Mouse (Mus musculus) liver, postnatal 0 days (tissue): ENCODE results near the gene Chst11. TPM values are rescaled to one million over a fixed set of nuclear protein-coding genes. Genes with fewer than 3 reads are reported as not detected.

Experiments used
- ATAC-seq: fragments of 200-750 bp; cut with Nextera tagmentation; 2 replicates; pipeline ENCODE4 v1.8.0; 2017; ENCODE audit warnings: mild to moderate bottlenecking, moderate library complexity
- DNase-seq: peaks from one replicate; pipeline ENCODE4 v3.0.0-alpha.2; 2016
- H3K27ac ChIP-seq: fragments of 300-500 bp; sonication (generic); 2 replicates; pipeline ENCODE4 v1.5.1; 2014; ENCODE audit warnings: antibody characterized with exemption, moderate library complexity, mild to moderate bottlenecking, low read depth
- H3K27me3 ChIP-seq: fragments of 300-500 bp; sonication (generic); 2 replicates; pipeline ENCODE4 v1.6.1; 2014; ENCODE audit warnings: low read length, control low read depth, mixed read lengths; ENCODE audit not compliant: insufficient read depth
- H3K36me3 ChIP-seq: fragments of 300-500 bp; sonication (generic); replicated peaks from 2 replicates; pipeline ENCODE4 v1.6.1; 2014; ENCODE audit warnings: mild to moderate bottlenecking, control low read depth, low read length, moderate library complexity, mixed read lengths; ENCODE audit not compliant: insufficient read depth
- H3K4me1 ChIP-seq: fragments of 300-500 bp; sonication (generic); 2 replicates; pipeline ENCODE4 v1.6.1; 2014; ENCODE audit warnings: antibody characterized with exemption, mild to moderate bottlenecking, control low read depth; ENCODE audit not compliant: insufficient read depth
- H3K4me2 ChIP-seq: fragments of 300-500 bp; sonication (generic); 2 replicates; pipeline ENCODE4 v1.6.1; 2014; ENCODE audit warnings: low read depth, mild to moderate bottlenecking, low read length, moderate library complexity, mixed read lengths
- H3K4me3 ChIP-seq: fragments of 300-500 bp; sonication (generic); 2 replicates; pipeline ENCODE4 v1.5.1; 2014; ENCODE audit warnings: low read depth, low read length
- H3K9ac ChIP-seq: fragments of 300-500 bp; sonication (generic); replicated peaks from 2 replicates; pipeline ENCODE4 v1.6.1; 2014; ENCODE audit warnings: mild to moderate bottlenecking, moderate library complexity
- H3K9me3 ChIP-seq: fragments of 300-500 bp; sonication (generic); 2 replicates; pipeline ENCODE4 v1.6.1; 2016; ENCODE audit warnings: mild to moderate bottlenecking, control low read depth, low read length, mixed read lengths
- CTCF ChIP-seq: sonication (generic); IDR thresholded peaks from 2 replicates; pipeline ENCODE4 v1.5.1; 2016; ENCODE audit warnings: antibody characterized with exemption, low read depth
- EP300 ChIP-seq: IDR thresholded peaks from 2 replicates; pipeline ENCODE4 v1.6.1; 2016; ENCODE audit warnings: antibody characterized with exemption, low read depth, mild to moderate bottlenecking
- WGBS: fragments of 180-500 bp; shearing (Covaris S2); extraction: QIAGEN DNeasy Blood & Tissue Kit; methylation state at CpG from one replicate; pipeline ENCODE4 v1.1.7; 2014; ENCODE audit not compliant: insufficient replicate concordance; 5-methylcytosine and 5-hydroxymethylcytosine counted together
- polyA plus RNA-seq: library from polyadenylated mRNA; unstranded; fragments of >200 nt; fragmentation: Nextera tagmentation; extraction: Ambion mirVana; gene quantifications from 2 replicates; pipeline ENCODE4 v1.2.1, GENCODE M21; 2015

The Chst11 gene
- polyA plus RNA-seq, 1 experiment from 2014 or later = 0.40 TPM

DNA sequence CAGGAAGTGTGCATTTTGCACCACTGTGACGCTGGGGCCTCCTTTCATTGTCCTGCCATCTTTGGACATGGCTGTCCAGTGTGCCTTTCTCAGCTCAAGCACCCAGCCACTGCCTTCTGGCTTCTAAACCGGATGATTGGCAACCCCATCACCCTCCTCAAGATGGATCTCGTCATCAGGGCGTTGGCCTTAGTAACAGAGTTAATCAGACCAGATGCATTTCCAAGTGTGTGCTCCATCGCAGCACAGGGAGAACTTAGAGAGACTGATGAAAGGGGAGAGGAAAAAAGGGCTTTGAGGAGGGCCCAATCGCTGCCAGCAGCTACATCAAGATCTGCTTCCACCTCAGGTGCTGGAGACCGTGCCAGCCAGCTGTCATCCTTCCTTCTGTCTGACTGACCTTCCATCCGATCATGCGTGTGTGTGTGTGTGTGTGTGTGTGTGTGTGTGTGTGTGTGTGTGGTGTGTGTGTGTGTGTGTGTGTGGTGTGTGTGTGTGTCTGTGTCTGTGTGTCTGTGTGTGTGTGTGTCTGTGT lies 179.7 kb downstream of the Chst11 start:
- Histone ChIP-seq H3K9me3 (no peaks in the 10 kb centered on the region), H3K4me2 (no peak overlapping the region), H3K36me3 (no peaks in the 10 kb centered on the region), H3K27ac (no peak overlapping the region), H3K4me1 (peaks cover 7% of the 10 kb centered on the region; the same call in 1 of the 2 replicates), H3K9ac (no peak overlapping the region), H3K27me3 (no peaks in the 10 kb centered on the region), H3K4me3 (no peak overlapping the region)
- no peak for TF ChIP-seq CTCF
- no peak for TF ChIP-seq EP300
- 82% methylated on average over 9 of the region's 9 CpGs for WGBS
- ATAC-seq = no peak
- no peak for DNase-seq

- 78% methylated on average over 11 of the region's 11 CpGs for WGBS
- TF ChIP-seq EP300 (no peak), CTCF (no peak)
Measured at GRCm38 (mm10) chr10:83165521-83166243, 180.4 kb downstream of the Chst11 start.

GRCm38 (mm10) chr10:83166272-83166671 lies 181.0 kb downstream of the Chst11 start:
- H3K4me3 ChIP-seq = no peak overlapping the region
- no peaks in the 10 kb centered on the region for H3K27me3 ChIP-seq
- no peaks in the 10 kb centered on the region for H3K36me3 ChIP-seq
- DNase-seq (no peak), ATAC-seq (no peak)
- H3K27ac ChIP-seq = no peak overlapping the region
- H3K4me1 ChIP-seq = peaks cover 7% of the 10 kb centered on the region; the same call in 1 of the 2 replicates
- 71% methylated on average over 9 of the region's 9 CpGs for WGBS
- no peak for TF ChIP-seq EP300
- no peak for TF ChIP-seq CTCF
- H3K4me2 ChIP-seq = no peak overlapping the region
- no peaks in the 10 kb centered on the region for H3K9me3 ChIP-seq
- H3K9ac ChIP-seq = no peak overlapping the region

More at GRCm38 (mm10) chr10:83165521-83166243, 180.4 kb downstream of the Chst11 start:
- no peaks in the 10 kb centered on the region for H3K36me3 ChIP-seq
- DNase-seq (no peak), ATAC-seq (no peak)
- no peak overlapping the region for H3K27ac ChIP-seq
- H3K9me3 ChIP-seq = no peaks in the 10 kb centered on the region
- H3K4me1 ChIP-seq = peaks cover 7% of the 10 kb centered on the region; the same call in 1 of the 2 replicates
- no peak overlapping the region for H3K4me2 ChIP-seq
- no peaks in the 10 kb centered on the region for H3K27me3 ChIP-seq
- H3K9ac ChIP-seq = no peak overlapping the region
- H3K4me3 ChIP-seq = no peak overlapping the region

GRCm38 (mm10) chr10:83167492-83167891 lies 182.2 kb downstream of the Chst11 start:
- no peak overlapping the region for H3K4me2 ChIP-seq
- H3K27me3 ChIP-seq = no peaks in the 10 kb centered on the region
- no peak for TF ChIP-seq CTCF
- TF ChIP-seq EP300 = no peak
- peaks cover 7% of the 10 kb centered on the region; the same call in 1 of the 2 replicates for H3K4me1 ChIP-seq
- DNase-seq = no peak
- no peak overlapping the region for H3K27ac ChIP-seq
- no peak overlapping the region for H3K9ac ChIP-seq
- H3K9me3 ChIP-seq = no peaks in the 10 kb centered on the region
- no peak for ATAC-seq
- no peaks in the 10 kb centered on the region for H3K36me3 ChIP-seq
- 81% methylated on average over 6 of the region's 6 CpGs for WGBS
- H3K4me3 ChIP-seq = no peak overlapping the region

GRCm38 (mm10) chr10:83168303-83169056 lies 183.2 kb downstream of the Chst11 start:
- 47% methylated on average over 11 of the region's 11 CpGs for WGBS
- Histone ChIP-seq H3K27me3 (no peaks in the 10 kb centered on the region), H3K4me3 (no peak overlapping the region), H3K27ac (no peak overlapping the region), H3K36me3 (no peaks in the 10 kb centered on the region), H3K4me1 (peaks cover 7% of the 10 kb centered on the region; the same call in 1 of the 2 replicates), H3K4me2 (no peak overlapping the region), H3K9ac (no peak overlapping the region), H3K9me3 (no peaks in the 10 kb centered on the region)
- no peak for DNase-seq
- TF ChIP-seq EP300 (no peak), CTCF (no peak)
- ATAC-seq = no peak

DNA sequence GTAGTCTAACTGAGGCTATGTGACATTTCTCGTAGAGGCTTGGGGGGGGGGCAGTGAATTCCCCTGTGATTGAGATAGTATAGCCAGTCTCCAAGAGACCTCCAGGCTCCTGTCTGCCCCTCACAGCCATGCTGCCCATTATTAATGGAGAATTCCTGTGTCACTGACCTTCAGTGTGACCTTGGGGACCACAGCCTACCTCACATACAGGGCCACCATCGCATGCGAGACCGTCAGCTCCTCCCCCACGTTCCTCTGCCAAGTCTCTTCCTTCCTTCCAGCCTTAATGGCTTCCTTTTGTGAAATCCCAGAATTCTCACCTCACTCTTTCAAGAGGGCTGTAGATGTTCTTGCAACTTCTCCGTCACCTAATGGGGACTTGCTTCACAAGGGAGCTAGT lies 184.3 kb downstream of the Chst11 start:
- no peak for DNase-seq

More for the DNA sequence above, 184.3 kb downstream of the Chst11 start:
- Histone ChIP-seq H3K4me2 (no peak overlapping the region), H3K9ac (no peak overlapping the region), H3K27me3 (no peaks in the 10 kb centered on the region), H3K9me3 (no peaks in the 10 kb centered on the region), H3K4me1 (peaks cover 3% of the 10 kb centered on the region; the same call in 1 of the 2 replicates), H3K36me3 (no peaks in the 10 kb centered on the region), H3K27ac (no peak overlapping the region), H3K4me3 (no peak overlapping the region)
- ATAC-seq = no peak
- no peak for TF ChIP-seq EP300
- no peak for TF ChIP-seq CTCF
- WGBS = 83% methylated on average over 6 of the region's 6 CpGs
